Mouse (Mus musculus): ENCODE measurements at regions not wholly inside any gene's neighbourhood (a gene's known extent, or its start where the extent isn't known, plus 50 kb on each side); places are given as distances from the start of the nearest gene placed in this dataset.
A peak's percentile ranks its signal among the peaks of the same experiment; 100 is the strongest.

DNA sequence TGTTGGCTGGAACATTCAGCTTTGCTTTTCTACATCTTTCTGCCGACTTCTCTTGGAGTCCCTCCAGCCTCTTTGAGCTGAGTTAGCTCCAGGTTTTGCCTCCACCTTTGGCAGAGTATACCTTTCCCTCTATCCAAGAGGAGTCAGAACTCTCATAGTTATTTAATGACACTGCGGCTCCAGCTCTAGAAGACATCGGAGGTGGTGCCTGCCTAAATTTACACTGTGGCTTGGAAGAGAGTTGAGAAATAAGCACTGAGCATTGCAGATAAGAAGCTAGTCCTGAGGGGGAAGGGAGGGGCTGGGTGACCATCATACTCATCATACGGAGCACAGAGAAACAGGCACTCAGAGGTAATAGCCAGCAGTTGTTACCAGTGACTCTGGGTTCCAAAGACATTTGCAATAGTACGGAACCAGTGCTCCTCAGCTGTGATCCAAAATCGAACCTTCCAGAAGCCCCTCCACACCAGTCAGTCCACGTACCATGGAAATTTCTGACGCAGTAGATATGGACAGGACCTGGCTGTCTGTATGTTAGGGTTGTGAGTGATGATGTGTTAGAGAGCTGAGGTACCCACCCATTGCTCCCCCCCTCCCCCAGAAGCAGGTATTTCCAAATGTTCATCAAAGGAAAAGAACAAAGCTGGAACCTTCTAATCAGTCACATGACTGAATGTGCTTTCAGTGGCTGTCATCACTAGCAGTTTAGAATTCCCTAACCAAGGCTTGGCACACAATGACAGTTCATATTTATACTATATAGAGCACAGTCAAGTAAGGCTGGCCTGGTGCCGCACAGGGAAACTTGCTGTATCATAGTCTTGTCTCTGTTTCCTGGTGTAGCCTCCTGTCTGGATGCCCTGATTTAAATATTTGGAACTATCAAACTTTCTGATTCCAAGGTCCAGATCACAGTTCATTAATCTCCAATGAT, 120.2 kb upstream of the Mpp6 start:
- peak in 1 of 2 experiments; percentile 32 for DNase-seq (ENCODE audit: extremely low spot score in 1 of 2, low spot score in 1 of 2)

DNA sequence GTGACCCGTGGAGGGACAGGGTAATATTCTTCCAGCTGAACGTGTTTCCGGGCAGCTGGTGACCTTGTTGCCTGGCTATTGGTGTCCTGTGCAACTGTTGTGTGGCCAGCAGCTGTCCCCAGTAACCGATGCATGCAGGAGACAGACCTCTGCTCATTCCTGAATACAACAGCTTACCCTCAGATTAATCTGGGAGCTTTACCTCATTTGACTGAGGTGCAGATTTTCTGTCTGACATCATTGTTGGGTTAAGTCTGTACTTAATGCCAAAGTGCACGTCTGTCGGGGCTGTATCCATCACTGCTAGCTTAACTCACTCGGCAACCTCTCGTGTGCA, 119.6 kb upstream of the Mpp6 start:
- DNase-seq (ENCODE audit: extremely low spot score in 1 of 2, low spot score in 1 of 2): no peak

DNA sequence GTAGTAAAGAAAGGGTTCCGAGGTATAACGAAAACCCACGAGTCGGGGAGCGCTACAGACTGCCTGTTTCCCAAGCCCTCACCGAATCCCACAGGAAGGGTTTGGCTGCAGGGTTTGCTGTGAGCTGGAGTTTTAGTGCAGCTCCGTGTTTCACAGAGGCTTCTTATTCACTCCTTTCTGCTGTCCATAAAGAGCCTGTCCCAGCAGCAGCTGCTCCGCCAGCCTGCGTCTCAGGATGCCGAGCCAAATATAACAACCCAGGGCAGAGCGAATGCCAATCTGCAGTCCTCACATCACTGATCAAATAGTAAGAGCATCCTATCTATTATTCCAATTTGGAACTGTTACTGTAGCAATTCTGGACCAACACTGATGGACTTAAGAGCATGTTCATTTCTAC, 110.7 kb upstream of the Mpp6 start:
- DNase-seq (ENCODE audit: extremely low spot score in 1 of 2, low spot score in 1 of 2): no peak

DNA sequence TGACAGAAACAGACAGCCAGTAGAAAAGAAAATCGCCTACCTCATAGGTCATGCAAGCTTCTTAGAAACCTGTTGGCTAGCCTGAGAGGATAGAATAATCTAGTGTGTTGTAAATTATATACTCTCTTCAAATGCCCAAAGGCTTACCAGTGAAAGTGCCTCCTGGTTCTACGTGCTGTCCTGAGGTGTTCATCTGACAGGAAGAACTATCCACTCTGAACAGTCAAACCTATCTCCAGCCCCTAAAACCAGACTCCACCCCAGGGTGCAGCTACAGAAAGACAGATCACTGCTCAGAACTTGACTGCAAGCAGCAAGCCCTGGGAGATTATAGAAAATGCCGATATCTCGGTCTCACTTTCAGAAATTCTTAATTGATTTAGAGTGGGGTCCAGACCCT, 102.0 kb upstream of the Mpp6 start:
- no peak for DNase-seq (ENCODE audit: extremely low spot score in 1 of 2, low spot score in 1 of 2)

DNA sequence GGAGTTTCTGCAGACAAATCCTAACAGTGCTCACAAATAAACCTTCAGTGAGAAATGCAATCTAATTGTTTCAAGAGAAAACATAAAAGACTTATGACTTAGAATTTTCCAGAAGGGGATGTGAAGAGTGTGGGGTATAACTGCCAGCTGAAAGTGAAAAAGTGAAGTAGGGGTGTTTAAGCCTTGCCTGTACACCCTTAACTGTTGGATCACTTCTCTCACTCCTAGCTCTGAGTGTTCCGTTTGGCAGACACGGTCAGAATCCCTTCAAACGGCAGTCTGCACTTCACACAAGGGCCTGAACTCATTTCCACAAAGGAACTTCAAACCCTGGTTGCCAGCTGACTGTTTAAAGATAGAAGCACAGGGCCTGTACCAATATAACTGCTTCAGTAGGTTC, 101.2 kb upstream of the Mpp6 start:
- no peak for DNase-seq (ENCODE audit: extremely low spot score in 1 of 2, low spot score in 1 of 2)

DNA sequence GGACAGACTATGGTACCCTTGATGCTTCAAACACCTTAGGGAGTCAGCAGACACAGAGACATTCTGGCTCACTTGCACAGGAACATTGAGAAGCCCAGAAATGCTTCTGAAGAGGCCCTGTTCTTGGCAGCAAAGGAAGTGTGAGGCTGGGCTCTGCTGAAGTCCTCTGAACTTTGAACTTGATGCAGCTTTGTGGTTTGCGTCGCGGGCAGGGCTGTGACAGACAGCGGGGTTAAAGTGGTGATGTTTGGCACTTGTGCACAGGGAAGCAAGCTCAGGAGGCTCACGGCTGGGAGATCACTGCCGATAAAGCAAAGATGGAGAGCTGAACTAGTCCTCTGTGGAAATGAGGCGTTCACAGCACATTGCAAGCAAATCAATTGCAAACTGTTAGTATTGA, 100.7 kb upstream of the Mpp6 start:
- DNase-seq (ENCODE audit: extremely low spot score in 1 of 2, low spot score in 1 of 2): no peak

DNA sequence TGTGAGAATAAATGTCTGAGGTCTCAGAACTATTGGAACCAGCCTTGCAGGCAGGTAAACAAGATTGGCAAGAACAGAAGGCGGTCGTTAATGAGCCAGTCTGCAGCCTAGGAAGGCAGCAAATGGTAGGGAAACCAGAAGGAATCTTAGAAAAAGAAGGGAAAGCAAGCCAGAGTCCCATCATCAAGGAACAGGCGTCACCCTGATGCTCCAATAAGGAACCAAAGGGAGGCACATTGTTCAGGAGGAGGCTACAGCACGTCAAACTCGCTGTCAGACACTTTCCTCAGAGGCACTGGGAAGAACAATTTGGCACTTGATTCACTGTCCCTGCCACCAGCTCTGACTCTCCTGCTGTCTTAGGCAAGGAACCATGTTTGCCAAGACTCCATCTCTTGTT, 100.2 kb upstream of the Mpp6 start:
- DNase-seq (ENCODE audit: extremely low spot score in 1 of 2, low spot score in 1 of 2): no peak

DNA sequence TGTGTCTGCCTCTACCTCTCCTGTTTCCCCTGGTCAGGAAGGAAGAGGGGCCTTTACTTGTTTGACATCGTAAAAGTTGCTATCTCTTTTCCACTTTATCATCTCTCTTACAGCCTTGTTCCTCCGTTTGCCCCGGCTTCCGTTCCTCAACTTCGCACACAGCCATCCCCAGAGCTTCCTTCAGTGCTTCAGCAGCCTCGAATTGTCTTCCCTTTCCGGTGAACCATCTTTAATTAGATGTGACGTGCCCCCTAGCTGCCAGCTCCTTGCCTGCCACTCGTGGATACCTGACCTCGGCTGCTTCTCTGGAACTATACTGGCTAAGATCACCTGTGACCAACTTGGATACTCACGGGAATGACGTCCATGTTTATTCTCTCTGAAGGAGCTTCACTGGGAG, 99.0 kb upstream of the Mpp6 start:
- DNase-seq (ENCODE audit: extremely low spot score in 1 of 2, low spot score in 1 of 2): no peak

DNA sequence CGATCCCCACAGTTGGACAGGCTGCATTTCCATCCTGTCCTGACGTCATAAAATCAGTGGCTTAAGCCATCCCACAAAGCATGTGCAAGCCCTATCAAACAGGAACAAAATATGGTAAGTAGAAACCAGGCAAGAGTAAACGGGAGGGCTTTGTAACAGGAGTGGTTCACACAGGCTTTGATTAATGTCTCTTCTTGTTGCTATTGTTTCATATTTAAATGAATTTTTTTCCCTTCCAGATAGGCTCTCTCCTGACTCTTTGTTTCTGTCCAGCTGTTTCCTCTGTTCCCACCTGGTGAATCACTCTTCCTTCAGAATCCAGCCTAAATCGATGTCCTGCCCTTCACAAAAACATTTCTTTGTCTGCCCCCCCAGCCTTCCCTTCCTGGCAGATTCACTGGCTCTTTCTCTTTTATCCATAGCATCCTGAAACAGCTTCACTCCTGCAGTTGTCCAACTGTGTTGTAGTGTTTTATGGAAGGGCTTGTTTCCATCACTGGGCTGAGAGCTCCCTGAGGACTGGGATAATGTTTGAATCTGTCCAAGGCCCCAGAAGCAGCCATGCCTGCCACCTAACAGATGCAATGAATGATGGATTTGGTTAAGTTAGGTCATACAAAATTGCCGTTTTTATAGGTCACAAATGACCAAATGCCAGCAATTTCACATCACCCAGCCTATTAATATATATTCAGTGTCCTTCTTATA, 98.1 kb upstream of the Mpp6 start:
- no peak for DNase-seq (ENCODE audit: extremely low spot score in 1 of 2, low spot score in 1 of 2)

DNA sequence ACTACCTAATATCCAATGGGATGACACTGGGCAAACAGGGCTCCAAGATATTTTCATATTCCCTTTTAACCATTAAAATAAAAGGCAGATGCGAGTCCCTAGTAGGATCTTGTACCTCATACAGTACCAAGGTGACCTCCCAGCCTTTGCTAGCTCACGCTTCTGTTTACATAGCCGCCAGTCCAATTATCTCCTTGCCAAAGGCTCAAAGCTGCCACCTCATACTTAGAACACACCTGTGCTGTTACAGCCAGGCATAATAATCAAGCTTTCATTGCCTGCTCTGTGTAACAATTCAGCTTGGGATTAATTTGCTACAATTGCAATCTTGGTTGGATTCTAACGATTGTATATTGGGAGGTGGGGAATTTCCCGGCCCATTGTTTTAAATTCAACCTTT, 97.0 kb upstream of the Mpp6 start:
- DNase-seq (ENCODE audit: extremely low spot score in 1 of 2, low spot score in 1 of 2): no peak

DNA sequence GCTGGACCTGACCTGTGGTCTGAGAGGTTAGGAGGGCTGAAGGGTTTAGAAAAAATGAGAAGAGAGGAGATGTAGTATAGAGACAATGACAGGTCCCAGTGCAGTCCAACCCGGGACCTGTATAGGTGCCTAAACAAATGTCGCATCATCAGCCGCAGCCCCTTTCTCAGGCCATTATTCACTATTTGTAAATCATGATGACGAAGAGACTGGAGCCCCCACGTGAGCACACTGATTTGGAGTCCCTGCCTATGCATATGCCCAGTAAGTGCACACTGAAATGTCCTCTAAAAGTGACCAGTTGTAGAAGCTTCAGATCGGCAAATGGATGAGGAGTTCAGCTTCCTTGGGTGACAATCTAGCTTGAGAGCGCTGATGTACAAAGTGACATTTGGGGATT, 96.2 kb upstream of the Mpp6 start:
- DNase-seq (ENCODE audit: extremely low spot score in 1 of 2, low spot score in 1 of 2): no peak

DNA sequence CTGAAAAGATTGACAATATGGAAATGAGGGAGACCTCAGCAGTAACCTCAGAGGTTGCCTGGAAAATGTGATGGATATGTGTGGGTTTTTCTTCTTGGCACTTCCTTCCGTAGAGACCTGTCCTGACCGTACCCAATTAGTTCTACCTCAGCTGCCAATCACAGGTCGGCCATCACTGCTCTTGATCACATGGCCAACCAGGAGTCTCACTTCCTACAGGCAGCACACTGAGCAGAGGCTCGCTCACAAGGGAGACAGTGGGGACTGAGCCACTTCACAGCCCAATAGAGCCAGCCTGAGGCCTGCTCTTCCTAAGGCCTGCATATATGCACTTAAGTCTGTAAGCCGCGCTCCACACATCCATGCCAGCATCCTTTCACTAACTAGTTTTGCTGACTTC, 82.1 kb upstream of the Mpp6 start:
- DNase-seq (ENCODE audit: extremely low spot score in 1 of 2, low spot score in 1 of 2): no peak

DNA sequence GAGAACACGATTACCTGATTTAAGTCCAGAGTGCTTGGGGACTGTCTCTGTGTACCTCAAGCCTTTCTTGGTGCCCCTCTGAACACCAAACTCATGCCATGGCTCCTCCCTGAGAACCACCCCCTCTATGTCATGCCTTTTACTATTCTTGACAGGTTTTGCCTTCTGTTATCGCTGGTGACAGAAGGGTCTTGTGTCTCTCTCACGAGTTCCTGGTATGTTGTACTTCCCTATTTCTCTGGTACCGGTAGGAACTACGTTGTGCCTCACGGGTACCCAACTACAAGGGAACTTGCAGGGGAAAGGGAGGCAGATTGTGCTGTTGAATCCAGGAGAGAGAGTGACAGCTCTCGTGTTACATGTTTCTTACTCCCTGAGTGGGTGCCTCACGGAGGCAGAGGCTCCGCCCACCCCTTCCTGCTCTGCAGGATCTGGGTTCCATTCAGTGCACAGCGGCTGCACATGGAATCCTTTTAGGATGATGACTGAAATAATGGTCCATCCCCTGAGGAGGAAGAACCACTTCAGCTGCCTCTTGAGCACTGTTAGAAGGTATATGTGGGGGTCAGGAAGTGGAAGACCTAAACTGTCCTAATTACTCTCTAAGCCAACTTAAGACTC, 80.0 kb upstream of the Mpp6 start:
- no peak for DNase-seq (ENCODE audit: extremely low spot score in 1 of 2, low spot score in 1 of 2)

DNA sequence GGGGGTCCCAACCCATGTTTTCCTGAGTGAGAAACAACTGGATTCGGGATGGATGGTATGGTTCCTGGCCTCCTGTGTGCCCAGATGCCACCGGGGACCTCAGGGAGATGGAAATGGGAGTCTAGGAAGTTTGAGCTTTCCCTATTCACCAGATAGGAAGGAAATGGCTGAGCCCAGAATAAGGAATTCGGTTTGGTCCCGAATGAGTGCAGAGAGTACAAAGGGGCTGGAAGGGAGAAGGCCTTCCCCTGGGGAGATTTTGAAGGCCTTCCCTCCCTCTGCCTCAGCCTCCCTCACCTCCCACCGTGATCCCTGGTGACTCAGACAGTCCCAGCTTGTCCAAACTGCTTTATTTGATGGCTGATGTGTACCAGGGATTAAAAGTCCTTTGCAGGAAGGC, 78.7 kb upstream of the Mpp6 start:
- DNase-seq (ENCODE audit: extremely low spot score in 1 of 2, low spot score in 1 of 2): no peak

DNA sequence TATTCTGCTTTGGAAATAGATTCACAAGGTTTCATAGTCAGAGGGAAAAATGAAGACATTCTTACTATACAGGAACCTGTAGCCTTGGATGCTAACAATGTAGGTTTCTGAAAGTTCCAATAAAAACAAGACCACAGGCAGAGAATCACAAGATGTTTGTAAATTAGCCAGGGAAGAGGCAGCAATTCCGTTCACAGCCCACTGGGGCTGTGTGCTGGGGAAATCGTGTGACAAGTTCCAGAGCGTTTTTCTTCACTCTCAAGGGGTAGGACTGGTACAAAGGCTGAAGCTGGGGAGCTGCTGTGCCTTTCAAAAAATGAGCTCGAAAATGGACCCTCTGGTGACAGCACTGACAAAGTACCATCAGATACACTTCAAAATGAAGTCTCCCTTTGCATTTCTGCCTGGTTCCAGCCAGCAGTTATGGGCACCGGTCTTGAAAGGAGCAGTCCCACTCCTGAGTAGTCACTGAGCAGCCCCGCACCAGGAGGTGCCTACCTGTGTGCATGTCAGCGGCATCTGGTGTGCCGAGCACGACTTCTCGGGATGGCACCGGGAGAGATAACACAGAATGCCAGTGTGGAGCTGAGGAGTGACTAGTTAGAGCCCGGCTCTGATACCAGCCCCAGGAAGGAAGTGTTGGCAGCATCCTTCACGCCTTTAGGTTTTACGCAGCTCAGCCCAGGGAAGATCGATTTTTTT, 77.0 kb upstream of the Mpp6 start:
- no peak for DNase-seq (ENCODE audit: extremely low spot score in 1 of 2, low spot score in 1 of 2)

DNA sequence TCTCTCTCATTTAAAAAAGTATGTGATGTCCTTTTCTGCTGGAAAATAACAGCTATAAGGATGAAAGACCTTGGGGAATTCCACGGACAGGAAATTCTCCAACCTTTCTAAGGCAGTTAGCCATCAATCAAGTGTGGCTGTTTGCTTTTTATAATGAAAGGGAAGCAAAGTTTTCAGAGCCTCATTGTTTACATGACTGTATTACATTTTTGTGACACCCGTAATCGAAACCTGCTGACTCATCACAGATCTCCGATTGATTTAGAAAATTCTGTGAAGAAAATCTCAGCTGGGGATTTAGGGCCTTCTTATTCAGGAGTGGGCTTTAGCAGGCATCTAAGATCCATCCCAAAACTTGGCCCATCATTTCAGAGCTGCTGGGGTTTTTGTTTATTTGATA, 72.4 kb upstream of the Mpp6 start:
- DNase-seq (ENCODE audit: extremely low spot score in 1 of 2, low spot score in 1 of 2): no peak

DNA sequence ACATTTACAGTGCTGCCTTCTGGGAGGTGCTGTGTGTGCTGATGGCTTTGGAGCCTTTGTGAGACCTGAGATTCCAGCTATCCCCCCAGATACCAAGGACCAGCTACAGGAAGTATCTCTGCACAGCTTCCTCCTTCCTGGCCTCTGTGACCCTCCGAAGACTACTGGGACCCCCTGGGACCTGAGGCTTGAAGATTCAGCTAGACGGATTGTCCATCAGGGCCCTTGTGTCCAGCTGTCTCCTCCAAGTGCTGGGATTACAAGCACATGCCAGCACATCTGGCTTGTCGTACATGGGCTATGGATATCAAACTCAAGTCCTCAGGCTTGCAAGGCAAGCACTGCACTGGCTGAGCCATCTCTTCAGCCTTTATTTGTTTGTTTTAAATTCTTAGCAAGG, 71.7 kb upstream of the Mpp6 start:
- DNase-seq (ENCODE audit: extremely low spot score in 1 of 2, low spot score in 1 of 2): no peak

DNA sequence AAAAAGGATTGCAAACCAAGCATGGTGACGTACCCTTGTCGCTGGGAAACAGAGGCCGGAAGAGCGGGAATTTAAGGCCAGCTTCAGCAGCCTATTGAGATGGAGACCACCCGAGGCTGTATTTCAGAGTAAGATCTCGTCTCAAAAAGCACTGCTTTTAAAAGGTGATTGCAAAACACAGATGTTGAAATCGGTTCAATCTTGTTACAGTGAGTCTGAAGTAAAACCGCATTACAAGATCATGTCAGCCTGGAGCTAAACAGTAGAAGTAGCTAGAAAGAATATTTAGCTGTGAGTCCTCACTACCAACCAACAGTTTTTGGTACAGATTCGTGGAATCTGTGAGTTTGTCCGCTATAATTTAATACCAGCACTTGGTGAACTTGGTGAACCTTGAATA, 69.0 kb upstream of the Mpp6 start:
- DNase-seq (ENCODE audit: extremely low spot score in 1 of 2, low spot score in 1 of 2): no peak

DNA sequence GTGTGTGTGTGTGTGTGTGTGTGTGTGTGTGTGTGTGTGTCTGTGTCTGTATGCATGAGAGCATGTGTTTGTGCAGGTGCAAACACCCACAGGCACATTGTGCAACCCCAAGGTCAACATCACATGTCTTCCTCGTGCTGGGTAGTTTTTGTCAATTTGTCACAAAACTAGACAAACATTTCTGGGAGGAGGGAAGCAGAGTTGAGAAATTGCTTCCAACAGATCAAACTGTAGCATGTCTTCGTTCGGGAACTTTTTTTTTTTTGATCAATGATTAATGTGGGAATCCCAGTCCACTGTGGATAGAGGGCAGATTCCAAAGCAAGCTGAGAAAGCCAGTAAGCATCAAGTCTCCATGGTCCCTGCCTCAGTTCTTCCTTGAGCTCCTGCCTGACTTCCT, 67.9 kb upstream of the Mpp6 start:
- DNase-seq (ENCODE audit: extremely low spot score in 1 of 2, low spot score in 1 of 2): no peak

DNA sequence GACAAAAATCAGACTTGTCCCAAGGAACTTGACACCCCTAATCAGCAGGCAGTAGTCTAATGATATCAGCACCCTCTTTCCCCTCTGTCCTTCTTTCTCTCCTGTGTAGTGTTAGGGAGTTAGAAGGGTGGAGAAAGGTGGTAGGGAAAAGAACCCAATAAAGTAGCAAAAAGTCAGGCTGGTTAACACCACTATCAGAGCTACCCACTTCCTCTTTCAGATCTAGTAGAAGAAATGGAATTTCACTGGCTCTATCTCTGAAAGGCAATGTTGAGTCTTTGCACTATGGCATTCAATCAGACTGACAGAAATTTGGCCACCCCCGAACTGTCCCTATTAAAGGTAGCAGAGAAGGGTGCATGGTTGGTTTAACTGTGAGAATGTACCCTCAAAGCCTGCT, 65.9 kb upstream of the Mpp6 start:
- DNase-seq (ENCODE audit: extremely low spot score in 1 of 2, low spot score in 1 of 2): no peak

DNA sequence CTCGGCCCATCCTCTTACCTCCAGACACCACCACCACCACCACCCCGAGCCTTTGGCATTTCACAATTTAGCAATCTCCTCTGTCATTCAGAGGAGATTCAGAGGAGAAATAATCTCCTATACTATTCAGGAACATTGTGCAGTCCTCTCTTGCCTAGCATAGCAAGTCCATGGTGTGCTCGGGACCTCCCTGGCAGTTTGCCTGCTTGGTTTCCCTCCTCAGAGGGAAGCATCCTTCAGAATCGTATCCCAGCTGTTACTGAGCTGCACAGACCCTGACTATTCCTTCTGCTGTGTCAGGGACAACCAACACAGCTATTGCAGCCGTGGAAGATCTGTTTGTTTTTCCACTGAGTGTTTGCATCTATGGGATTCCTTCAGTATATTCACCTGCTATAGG, 63.3 kb upstream of the Mpp6 start:
- DNase-seq (ENCODE audit: extremely low spot score in 1 of 2, low spot score in 1 of 2): no peak
